Mouse (Mus musculus) forebrain, embryonic 10.5 days (tissue): ENCODE results near the gene Islr2. TPM values are rescaled to one million over a fixed set of nuclear protein-coding genes. Genes with fewer than 3 reads are reported as not detected.
A peak's percentile ranks its signal among the peaks of the same experiment; 100 is the strongest.

Source experiments
- DNase-seq: peaks from one replicate; pipeline ENCODE4 v3.0.0-alpha.2; 2017; ENCODE audit warnings: low spot score; ENCODE audit errors: extremely low spot score
- H3K27ac ChIP-seq: fragments of 300-500 bp; sonication (generic); 2 replicates; pipeline ENCODE4 v1.5.1; 2016; ENCODE audit warnings: mild to moderate bottlenecking
- H3K27me3 ChIP-seq: fragments of 300-500 bp; sonication (generic); 2 replicates; pipeline ENCODE4 v1.6.1; 2016; ENCODE audit warnings: mild to moderate bottlenecking; ENCODE audit not compliant: poor library complexity, severe bottlenecking
- H3K36me3 ChIP-seq: fragments of 300-500 bp; sonication (generic); replicated peaks from 2 replicates; pipeline ENCODE4 v1.6.1; 2016; ENCODE audit warnings: mild to moderate bottlenecking, moderate library complexity
- H3K4me1 ChIP-seq: fragments of 300-500 bp; sonication (generic); 2 replicates; pipeline ENCODE4 v1.6.1; 2016
- H3K4me3 ChIP-seq: fragments of 300-500 bp; sonication (generic); 2 replicates; pipeline ENCODE4 v1.5.1; 2016; ENCODE audit warnings: mild to moderate bottlenecking, moderate library complexity
- H3K9me3 ChIP-seq: fragments of 300-500 bp; sonication (generic); 2 replicates; pipeline ENCODE4 v1.6.1; 2016; ENCODE audit warnings: mild to moderate bottlenecking, moderate library complexity
- WGBS: fragments of 180-500 bp; shearing (Covaris S2); methylation state at CpG from one replicate; pipeline ENCODE4 v1.1.7; 2016; 5-methylcytosine and 5-hydroxymethylcytosine counted together
- polyA plus RNA-seq: library from polyadenylated mRNA; unstranded; fragments of >200 nt; fragmentation: Nextera tagmentation; extraction: Ambion mirVana; gene quantifications from 2 replicates; pipeline ENCODE4 v1.2.1, GENCODE M21; 2016

Islr2 gene
- polyA plus RNA-seq, 1 experiment from 2014 or later, result 3.6 TPM

GRCm38 (mm10) chr9:58174818-58175251, 29.3 kb downstream of the Islr2 start:
- H3K27me3 ChIP-seq, result no peaks in the 10 kb centered on the region
- peak overlapping the region; percentile 70 for H3K27ac ChIP-seq
- no peak for DNase-seq
- peaks cover 28% of the 10 kb centered on the region for H3K4me1 ChIP-seq
- no peaks in the 10 kb centered on the region for H3K9me3 ChIP-seq
- H3K4me3 ChIP-seq, result no peak overlapping the region
- H3K36me3 ChIP-seq, result no peaks in the 10 kb centered on the region
- 35% methylated on average over 5 of the region's 5 CpGs for WGBS

GRCm38 (mm10) chr9:58172863-58173262, 31.3 kb downstream of the Islr2 start:
- Histone ChIP-seq H3K36me3 (no peaks in the 10 kb centered on the region), H3K4me1 (peaks cover 39% of the 10 kb centered on the region), H3K4me3 (no peak overlapping the region), H3K9me3 (no peaks in the 10 kb centered on the region), H3K27ac (no peak overlapping the region), H3K27me3 (no peaks in the 10 kb centered on the region)
- 72% methylated on average over 2 of the region's 2 CpGs for WGBS
- DNase-seq, result no peak

- H3K27me3 ChIP-seq, result no peaks in the 10 kb centered on the region
- no peaks in the 10 kb centered on the region for H3K9me3 ChIP-seq
- WGBS, result 83% methylated on average over 6 of the region's 6 CpGs
- no peak overlapping the region for H3K4me3 ChIP-seq
- no peak for DNase-seq
- no peak overlapping the region for H3K27ac ChIP-seq
- H3K36me3 ChIP-seq, result no peaks in the 10 kb centered on the region
- peaks cover 12% of the 10 kb centered on the region for H3K4me1 ChIP-seq
Measured at GRCm38 (mm10) chr9:58169426-58169825, 34.7 kb downstream of the Islr2 start.

GRCm38 (mm10) chr9:58168880-58169279, 35.2 kb downstream of the Islr2 start:
- H3K27me3 ChIP-seq, result no peaks in the 10 kb centered on the region
- H3K4me1 ChIP-seq, result peaks cover 10% of the 10 kb centered on the region
- no peaks in the 10 kb centered on the region for H3K9me3 ChIP-seq
- H3K4me3 ChIP-seq, result no peak overlapping the region
- DNase-seq, result no peak
- WGBS, result 72% methylated on average over 3 of the region's 3 CpGs
- H3K27ac ChIP-seq, result peak overlapping the region; percentile 64
- no peaks in the 10 kb centered on the region for H3K36me3 ChIP-seq

- Histone ChIP-seq H3K4me1 (peaks cover 19% of the 10 kb centered on the region), H3K9me3 (no peaks in the 10 kb centered on the region), H3K27me3 (0 out of 2 replicates have a peak, but pooled peaks cover 4% of the 10 kb centered on the region), H3K4me3 (no peak overlapping the region), H3K27ac (no peak overlapping the region), H3K36me3 (no peaks in the 10 kb centered on the region)
- DNase-seq, result no peak
- 86% methylated on average over 1 of the region's 1 CpGs for WGBS
Measured at GRCm38 (mm10) chr9:58165779-58166178, 38.3 kb downstream of the Islr2 start.

- Histone ChIP-seq H3K9me3 (no peaks in the 10 kb centered on the region), H3K36me3 (no peaks in the 10 kb centered on the region), H3K4me1 (peaks cover 31% of the 10 kb centered on the region), H3K27ac (no peak overlapping the region), H3K27me3 (0 out of 2 replicates have a peak, but pooled peaks cover 11% of the 10 kb centered on the region), H3K4me3 (no peak overlapping the region)
- 84% methylated on average over 5 of the region's 5 CpGs for WGBS
- no peak for DNase-seq
Measured at GRCm38 (mm10) chr9:58163146-58163545, 41.0 kb downstream of the Islr2 start.

GRCm38 (mm10) chr9:58162173-58162572, 41.9 kb downstream of the Islr2 start:
- no peaks in the 10 kb centered on the region for H3K36me3 ChIP-seq
- WGBS, result 99% methylated on average over 3 of the region's 3 CpGs
- DNase-seq, result no peak
- no peak overlapping the region for H3K4me3 ChIP-seq
- H3K27me3 ChIP-seq, result 0 out of 2 replicates have a peak, but pooled peaks cover 11% of the 10 kb centered on the region
- no peak overlapping the region for H3K27ac ChIP-seq
- H3K4me1 ChIP-seq, result peaks cover 40% of the 10 kb centered on the region
- no peaks in the 10 kb centered on the region for H3K9me3 ChIP-seq

- peak overlapping the region; percentile 35 for H3K27ac ChIP-seq
- H3K36me3 ChIP-seq, result no peaks in the 10 kb centered on the region
- H3K4me3 ChIP-seq, result no peak overlapping the region
- no peak for DNase-seq
- no peaks in the 10 kb centered on the region for H3K9me3 ChIP-seq
- 85% methylated on average over 5 of the region's 5 CpGs for WGBS
- peaks cover 44% of the 10 kb centered on the region for H3K4me1 ChIP-seq
- 0 out of 2 replicates have a peak, but pooled peaks cover 11% of the 10 kb centered on the region for H3K27me3 ChIP-seq
Measured at GRCm38 (mm10) chr9:58160315-58160714, 43.8 kb downstream of the Islr2 start.

GRCm38 (mm10) chr9:58159855-58160254, 44.3 kb downstream of the Islr2 start:
- Histone ChIP-seq H3K27ac (no peak overlapping the region; the same call in 1 of the 2 replicates), H3K9me3 (no peaks in the 10 kb centered on the region), H3K36me3 (no peaks in the 10 kb centered on the region), H3K4me1 (peaks cover 44% of the 10 kb centered on the region), H3K4me3 (no peak overlapping the region), H3K27me3 (0 out of 2 replicates have a peak, but pooled peaks cover 11% of the 10 kb centered on the region)
- DNase-seq, result no peak
- WGBS, result 84% methylated on average over 4 of the region's 4 CpGs

- Histone ChIP-seq H3K4me3 (no peak overlapping the region), H3K36me3 (no peaks in the 10 kb centered on the region), H3K4me1 (peaks cover 44% of the 10 kb centered on the region), H3K9me3 (no peaks in the 10 kb centered on the region), H3K27ac (peak overlapping the region; percentile 80), H3K27me3 (0 out of 2 replicates have a peak, but pooled peaks cover 11% of the 10 kb centered on the region)
- 45% methylated on average over 7 of the region's 7 CpGs for WGBS
- no peak for DNase-seq
Measured at GRCm38 (mm10) chr9:58158541-58159311, 45.4 kb downstream of the Islr2 start.

- peaks cover 8% of the 10 kb centered on the region for H3K36me3 ChIP-seq
- H3K4me3 ChIP-seq, result no peak overlapping the region
- H3K9me3 ChIP-seq, result no peaks in the 10 kb centered on the region
- peaks cover 47% of the 10 kb centered on the region for H3K4me1 ChIP-seq
- 88% methylated on average over 13 of the region's 13 CpGs for WGBS
- peak overlapping the region; percentile 80 for H3K27ac ChIP-seq
- 0 out of 2 replicates have a peak, but pooled peaks cover 11% of the 10 kb centered on the region for H3K27me3 ChIP-seq
- no peak for DNase-seq
Measured at GRCm38 (mm10) chr9:58157838-58158237, 46.3 kb downstream of the Islr2 start.

GRCm38 (mm10) chr9:58156819-58157560, 47.1 kb downstream of the Islr2 start:
- Histone ChIP-seq H3K9me3 (no peaks in the 10 kb centered on the region), H3K36me3 (peaks cover 17% of the 10 kb centered on the region), H3K4me1 (peaks cover 42% of the 10 kb centered on the region), H3K4me3 (no peak overlapping the region), H3K27ac (peak overlapping the region; percentile 80), H3K27me3 (0 out of 2 replicates have a peak, but pooled peaks cover 7% of the 10 kb centered on the region)
- DNase-seq, result no peak
- WGBS, result 93% methylated on average over 22 of the region's 22 CpGs

- 82% methylated on average over 3 of the region's 3 CpGs for WGBS
- no peak for DNase-seq
- Histone ChIP-seq H3K9me3 (no peaks in the 10 kb centered on the region), H3K4me1 (peaks cover 42% of the 10 kb centered on the region), H3K27ac (peak overlapping the region; percentile 27; the same call in 1 of the 2 replicates), H3K36me3 (peaks cover 33% of the 10 kb centered on the region), H3K4me3 (no peak overlapping the region), H3K27me3 (0 out of 2 replicates have a peak, but pooled peaks cover 5% of the 10 kb centered on the region)
Measured at GRCm38 (mm10) chr9:58155366-58155765, 48.8 kb downstream of the Islr2 start.
